Mouse (Mus musculus) midbrain, embryonic 11.5 days (tissue): ENCODE data around the gene Rbbp4. TPM values are rescaled to one million over a fixed set of nuclear protein-coding genes. Genes with fewer than 3 reads are reported as not detected.

Experiments used
- ATAC-seq: fragments of 200-750 bp; cut with Nextera tagmentation; 2 replicates; pipeline ENCODE4 v1.8.0; 2017; ENCODE audit warnings: moderate TSS enrichment, moderate library complexity; ENCODE audit not compliant: low FRiP score
- DNase-seq: peaks from one replicate; pipeline ENCODE4 v3.0.0; 2015; ENCODE audit warnings: low spot score; ENCODE audit errors: missing footprints
- H3K27ac ChIP-seq: fragments of 300-500 bp; sonication (generic); 2 replicates; pipeline ENCODE4 v1.5.1; 2014; ENCODE audit warnings: low read depth, low read length
- H3K27me3 ChIP-seq: fragments of 300-500 bp; sonication (generic); 2 replicates; pipeline ENCODE4 v1.6.1; 2014; ENCODE audit warnings: mild to moderate bottlenecking, low read length, moderate library complexity, mixed read lengths; ENCODE audit not compliant: control insufficient read depth, insufficient read depth
- H3K36me3 ChIP-seq: fragments of 300-500 bp; sonication (generic); 2 replicates; pipeline ENCODE4 v1.6.1; 2014; ENCODE audit warnings: mild to moderate bottlenecking, low read length, moderate library complexity, mixed read lengths; ENCODE audit not compliant: control insufficient read depth, insufficient read depth
- H3K4me1 ChIP-seq: fragments of 300-500 bp; sonication (generic); 2 replicates; pipeline ENCODE4 v1.6.1; 2014; ENCODE audit warnings: low read length; ENCODE audit not compliant: control insufficient read depth, insufficient read depth
- H3K4me2 ChIP-seq: fragments of 300-500 bp; sonication (generic); 2 replicates; pipeline ENCODE4 v1.6.1; 2014; ENCODE audit warnings: mild to moderate bottlenecking, moderate library complexity
- H3K4me3 ChIP-seq: fragments of 300-500 bp; sonication (generic); 2 replicates; pipeline ENCODE4 v1.5.1; 2014; ENCODE audit warnings: low read depth, low read length
- H3K9ac ChIP-seq: fragments of 300-500 bp; sonication (generic); 2 replicates; pipeline ENCODE4 v1.6.1; 2014; ENCODE audit warnings: low read length
- H3K9me3 ChIP-seq: fragments of 300-500 bp; sonication (generic); 2 replicates; pipeline ENCODE4 v1.6.1; 2016; ENCODE audit warnings: low read length; ENCODE audit not compliant: control insufficient read depth
- WGBS: fragments of 180-500 bp; shearing (Covaris S2); extraction: QIAGEN DNeasy Blood & Tissue Kit; methylation state at CpG from one replicate; pipeline ENCODE4 v1.1.7; 2014; 5-methylcytosine and 5-hydroxymethylcytosine counted together
- polyA plus RNA-seq: library from polyadenylated mRNA; unstranded; fragments of >200 nt; fragmentation: Nextera tagmentation; extraction: Ambion mirVana; gene quantifications from 2 replicates; pipeline ENCODE4 v1.2.1, GENCODE M21; 2014

Gene Rbbp4
- polyA plus RNA-seq, 1 experiment from 2014 or later: 561 TPM

GRCm38 (mm10) chr4:129341888-129342287 is 6.7 kb upstream of the Rbbp4 start:
- no peaks in the 10 kb centered on the region for H3K9me3 ChIP-seq
- no peaks in the 10 kb centered on the region for H3K4me1 ChIP-seq
- ATAC-seq (no peak), DNase-seq (no peak)
- no peak overlapping the region for H3K4me2 ChIP-seq
- no peaks in the 10 kb centered on the region for H3K27me3 ChIP-seq
- no peak overlapping the region for H3K9ac ChIP-seq
- H3K4me3 ChIP-seq: no peak overlapping the region
- peaks cover 11% of the 10 kb centered on the region for H3K36me3 ChIP-seq
- H3K27ac ChIP-seq: no peak overlapping the region
- 96% methylated on average over 1 of the region's 1 CpGs for WGBS

- Histone ChIP-seq H3K9me3 (no peaks in the 10 kb centered on the region), H3K4me3 (no peak overlapping the region), H3K4me2 (no peak overlapping the region), H3K4me1 (0 out of 2 replicates have a peak, but pooled peaks cover 3% of the 10 kb centered on the region), H3K9ac (no peak overlapping the region), H3K27ac (no peak overlapping the region), H3K36me3 (peaks cover 11% of the 10 kb centered on the region), H3K27me3 (no peaks in the 10 kb centered on the region)
- DNase-seq (no peak), ATAC-seq (no peak)
- 96% methylated on average over 3 of the region's 3 CpGs for WGBS
These were observed 4.6 kb upstream of the Rbbp4 start for GRCm38 (mm10) chr4:129339743-129340142.

- ATAC-seq: no peak
- no peaks in the 10 kb centered on the region; the same call in 1 of the 2 replicates for H3K36me3 ChIP-seq
- peak overlapping the region; percentile 99 for H3K27ac ChIP-seq
- peak overlapping the region; percentile 88 for H3K9ac ChIP-seq
- H3K27me3 ChIP-seq: no peaks in the 10 kb centered on the region
- peak overlapping the region; percentile 97 for H3K4me3 ChIP-seq
- H3K4me1 ChIP-seq: peaks cover 27% of the 10 kb centered on the region
- peak; percentile 89 for DNase-seq
- no peaks in the 10 kb centered on the region for H3K9me3 ChIP-seq
- 55% methylated on average over 14 of the region's 14 CpGs for WGBS
- peak overlapping the region; percentile 87 for H3K4me2 ChIP-seq
These were observed 1.1 kb upstream of the Rbbp4 start for GRCm38 (mm10) chr4:129336291-129336690.

GRCm38 (mm10) chr4:129334677-129335215 is 424 bp downstream of the Rbbp4 start:
- Histone ChIP-seq H3K4me2 (peak overlapping the region; percentile 68), H3K4me1 (peaks cover 29% of the 10 kb centered on the region), H3K36me3 (no peaks in the 10 kb centered on the region), H3K27me3 (no peaks in the 10 kb centered on the region), H3K9me3 (no peaks in the 10 kb centered on the region), H3K27ac (peak overlapping the region; percentile 97), H3K9ac (peak overlapping the region; percentile 98), H3K4me3 (peak overlapping the region; percentile 97)
- DNase-seq (peak; percentile 98), ATAC-seq (no peak)
- WGBS: under 1% methylated on average over 62 of the region's 62 CpGs

GRCm38 (mm10) chr4:129332846-129333245 is 2.3 kb downstream of the Rbbp4 start:
- Histone ChIP-seq H3K4me2 (peak overlapping the region; percentile 68), H3K36me3 (peaks cover 6% of the 10 kb centered on the region), H3K4me1 (peaks cover 29% of the 10 kb centered on the region), H3K27ac (no peak overlapping the region), H3K27me3 (no peaks in the 10 kb centered on the region), H3K9me3 (no peaks in the 10 kb centered on the region), H3K9ac (no peak overlapping the region), H3K4me3 (peak overlapping the region; percentile 97; the same call in 1 of the 2 replicates)
- no peak for DNase-seq
- ATAC-seq: no peak
- WGBS: 62% methylated on average over 1 of the region's 1 CpGs

GRCm38 (mm10) chr4:129326191-129326590 is 9.0 kb downstream of the Rbbp4 start:
- DNase-seq (no peak), ATAC-seq (no peak)
- no peak overlapping the region for H3K4me3 ChIP-seq
- H3K4me1 ChIP-seq: peaks cover under 1% of the 10 kb centered on the region; the same call in 1 of the 2 replicates
- H3K36me3 ChIP-seq: peaks cover 21% of the 10 kb centered on the region
- H3K9ac ChIP-seq: no peak overlapping the region
- no peak overlapping the region for H3K4me2 ChIP-seq
- no peak overlapping the region for H3K27ac ChIP-seq
- 79% methylated on average over 1 of the region's 1 CpGs for WGBS
- H3K9me3 ChIP-seq: no peaks in the 10 kb centered on the region
- H3K27me3 ChIP-seq: no peaks in the 10 kb centered on the region

- no peak overlapping the region for H3K27ac ChIP-seq
- H3K9me3 ChIP-seq: no peaks in the 10 kb centered on the region
- DNase-seq (no peak), ATAC-seq (no peak)
- 97% methylated on average over 1 of the region's 1 CpGs for WGBS
- no peak overlapping the region for H3K4me2 ChIP-seq
- no peak overlapping the region for H3K4me3 ChIP-seq
- no peaks in the 10 kb centered on the region for H3K27me3 ChIP-seq
- peaks cover 27% of the 10 kb centered on the region for H3K36me3 ChIP-seq
- H3K4me1 ChIP-seq: no peaks in the 10 kb centered on the region
- H3K9ac ChIP-seq: no peak overlapping the region
These were observed 10.4 kb downstream of the Rbbp4 start for GRCm38 (mm10) chr4:129324756-129325155.

- H3K9me3 ChIP-seq: no peaks in the 10 kb centered on the region
- DNase-seq (no peak), ATAC-seq (no peak)
- H3K4me1 ChIP-seq: no peaks in the 10 kb centered on the region
- H3K4me2 ChIP-seq: no peak overlapping the region
- H3K9ac ChIP-seq: no peak overlapping the region
- WGBS: 90% methylated on average over 1 of the region's 1 CpGs
- peaks cover 31% of the 10 kb centered on the region for H3K36me3 ChIP-seq
- no peaks in the 10 kb centered on the region for H3K27me3 ChIP-seq
- H3K27ac ChIP-seq: no peak overlapping the region
- H3K4me3 ChIP-seq: no peak overlapping the region
These were observed 11.7 kb downstream of the Rbbp4 start for GRCm38 (mm10) chr4:129323491-129323890.

- WGBS: 97% methylated on average over 5 of the region's 5 CpGs
- Histone ChIP-seq H3K4me2 (no peak overlapping the region), H3K27ac (no peak overlapping the region), H3K9ac (no peak overlapping the region), H3K27me3 (no peaks in the 10 kb centered on the region), H3K36me3 (peaks cover 33% of the 10 kb centered on the region; the same call in 1 of the 2 replicates), H3K9me3 (no peaks in the 10 kb centered on the region), H3K4me1 (no peaks in the 10 kb centered on the region), H3K4me3 (no peak overlapping the region)
- ATAC-seq: no peak
- no peak for DNase-seq
These were observed 13.1 kb downstream of the Rbbp4 start for GRCm38 (mm10) chr4:129322042-129322441.
